Mouse (Mus musculus): Measurements from ENCODE around the gene Iqch. TPM values are rescaled to one million over a fixed set of nuclear protein-coding genes. Genes with fewer than 3 reads are reported as not detected.
A peak's percentile ranks its signal among the peaks of the same experiment; 100 is the strongest.
"Not testable (repeated sequence)": the region's sequence is repeated elsewhere in the genome, so short reads cannot be mapped to it uniquely, and the experiment has no call there.

Gene Iqch
- polyA plus RNA-seq, 1 experiment from 2014 or later = not detected

DNA sequence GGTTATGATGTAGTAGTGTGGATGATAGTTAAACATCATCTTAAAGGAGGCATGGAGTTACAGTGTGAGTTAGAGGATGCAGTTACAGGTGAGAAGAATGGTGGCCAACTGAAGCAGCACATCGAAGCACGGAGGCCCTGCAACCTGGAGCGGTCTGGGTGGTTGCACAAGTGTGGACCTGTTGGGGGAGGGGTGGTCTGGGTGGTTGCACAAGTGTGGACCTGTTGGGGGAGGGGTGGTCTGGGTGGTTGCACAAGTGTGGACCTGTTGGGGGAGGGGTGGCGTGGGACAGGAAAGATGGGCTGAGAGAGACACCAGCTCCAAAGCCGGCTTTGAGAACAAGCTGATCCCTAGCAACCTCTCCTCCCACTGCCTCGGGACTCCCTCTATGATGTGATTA lies 51.6 kb downstream of the Iqch start:
- H3K27me3 ChIP-seq (ENCODE audit: insufficient read depth, low read length); H3K9me3 ChIP-seq (ENCODE audit: low read length); ATAC-seq (ENCODE audit: low FRiP score, low TSS enrichment): not testable (repeated sequence)

DNA sequence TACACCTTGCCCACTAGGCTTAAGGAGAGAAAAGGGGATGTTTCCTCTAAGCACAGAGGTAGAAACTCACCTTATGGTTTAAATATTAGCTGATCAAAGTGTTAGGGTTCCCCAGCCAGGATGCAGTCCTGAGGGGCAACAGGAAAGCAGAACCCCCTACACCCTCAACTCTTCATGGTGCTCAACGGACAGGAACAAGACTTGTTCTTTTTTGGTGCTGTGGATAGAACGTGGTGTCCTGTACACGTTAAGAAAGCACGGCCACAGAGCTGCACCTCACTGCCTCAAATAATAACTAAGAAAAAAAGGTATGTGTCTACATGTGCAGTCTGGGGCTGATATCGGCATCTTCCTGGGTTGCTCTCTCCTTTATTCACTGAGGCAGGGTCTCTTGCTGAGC lies 53.3 kb downstream of the Iqch start:
- H3K9me3 ChIP-seq (ENCODE audit: low read length) = no peaks in the 10 kb centered on the region
- H3K27ac ChIP-seq (ENCODE audit: low read length) = no peak overlapping the region
- no peak overlapping the region for H3K9ac ChIP-seq (replicated peaks; ENCODE audit: low read length)
- H3K4me1 ChIP-seq (ENCODE audit: insufficient read depth, low read length) = no peaks in the 10 kb centered on the region
- no peak for ATAC-seq (ENCODE audit: low FRiP score, low TSS enrichment)
- 74% methylated on average over 5 of the region's 5 CpGs for WGBS
- H3K36me3 ChIP-seq (ENCODE audit: insufficient read depth, low read length) = no peaks in the 10 kb centered on the region
- H3K27me3 ChIP-seq (ENCODE audit: insufficient read depth, low read length) = no peaks in the 10 kb centered on the region
- H3K4me2 ChIP-seq (replicated peaks; ENCODE audit: low read depth, low read length) = no peak overlapping the region
- H3K4me3 ChIP-seq (ENCODE audit: low read length) = no peak overlapping the region

More for the DNA sequence above, 51.6 kb downstream of the Iqch start:
- H3K9ac ChIP-seq (replicated peaks; ENCODE audit: low read length); H3K4me2 ChIP-seq (replicated peaks; ENCODE audit: low read depth, low read length); H3K27ac ChIP-seq (ENCODE audit: low read length); H3K4me1 ChIP-seq (ENCODE audit: insufficient read depth, low read length); H3K36me3 ChIP-seq (ENCODE audit: insufficient read depth, low read length); H3K4me3 ChIP-seq (ENCODE audit: low read length): not testable (repeated sequence)
- whole genome bisulfite sequencing = 79% methylated on average over 6 of the region's 6 CpGs

DNA sequence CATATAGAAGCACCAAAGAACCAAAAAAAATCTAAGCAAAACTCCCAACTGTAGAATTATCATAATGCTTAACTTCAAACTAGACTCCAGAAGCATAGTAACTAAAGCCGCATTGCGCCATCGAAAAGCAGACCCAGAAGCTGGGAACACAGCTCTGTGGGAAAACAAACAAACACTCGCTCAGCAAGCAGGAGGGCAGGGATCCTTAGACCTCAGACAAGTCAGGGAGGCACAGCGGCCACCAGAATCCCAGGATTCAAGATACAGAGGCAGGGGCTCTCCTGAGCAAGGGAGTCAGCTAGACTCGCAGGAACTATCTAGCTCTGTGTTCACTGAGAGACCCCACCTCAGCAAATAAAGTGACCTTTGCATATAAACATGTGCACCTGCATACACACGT lies 60.4 kb downstream of the Iqch start:
- Histone ChIP-seq H3K9me3 (ENCODE audit: low read length) (no peaks in the 10 kb centered on the region), H3K4me1 (ENCODE audit: insufficient read depth, low read length) (no peaks in the 10 kb centered on the region), H3K36me3 (ENCODE audit: insufficient read depth, low read length) (no peaks in the 10 kb centered on the region), H3K4me2 (replicated peaks; ENCODE audit: low read depth, low read length) (no peak overlapping the region), H3K9ac (replicated peaks; ENCODE audit: low read length) (no peak overlapping the region), H3K27me3 (ENCODE audit: insufficient read depth, low read length) (no peaks in the 10 kb centered on the region), H3K27ac (ENCODE audit: low read length) (no peak overlapping the region), H3K4me3 (ENCODE audit: low read length) (no peak overlapping the region)
- ATAC-seq (ENCODE audit: low FRiP score, low TSS enrichment) = no peak
- WGBS = 63% methylated on average over 7 of the region's 7 CpGs

DNA sequence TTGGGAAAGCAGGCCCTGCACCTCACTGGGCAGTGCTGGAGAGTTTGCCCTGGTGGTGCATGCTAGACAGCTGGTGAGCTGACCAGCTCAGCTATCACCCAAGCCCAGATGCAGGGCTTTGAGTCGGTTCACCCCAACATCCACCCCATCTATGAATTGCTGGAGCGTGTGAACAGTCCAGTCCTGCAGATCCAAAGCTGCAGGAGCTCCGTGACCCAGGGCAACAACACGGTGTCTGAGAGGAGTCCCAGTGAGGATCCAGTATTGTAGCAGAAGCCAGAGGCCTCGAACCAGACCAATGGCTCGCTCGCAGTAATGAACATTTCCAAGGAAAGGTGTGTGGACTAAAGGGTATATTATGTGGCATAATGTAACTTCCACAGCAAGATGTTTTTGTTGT lies 61.0 kb downstream of the Iqch start:
- H3K36me3 ChIP-seq (ENCODE audit: insufficient read depth, low read length) = no peaks in the 10 kb centered on the region
- no peak overlapping the region for H3K4me2 ChIP-seq (replicated peaks; ENCODE audit: low read depth, low read length)
- H3K9ac ChIP-seq (replicated peaks; ENCODE audit: low read length) = no peak overlapping the region
- H3K27me3 ChIP-seq (ENCODE audit: insufficient read depth, low read length) = no peaks in the 10 kb centered on the region
- WGBS = 79% methylated on average over 7 of the region's 7 CpGs
- H3K4me3 ChIP-seq (ENCODE audit: low read length) = no peak overlapping the region
- no peaks in the 10 kb centered on the region for H3K4me1 ChIP-seq (ENCODE audit: insufficient read depth, low read length)
- no peak for ATAC-seq (ENCODE audit: low FRiP score, low TSS enrichment)
- H3K27ac ChIP-seq (ENCODE audit: low read length) = no peak overlapping the region
- no peaks in the 10 kb centered on the region for H3K9me3 ChIP-seq (ENCODE audit: low read length)

DNA sequence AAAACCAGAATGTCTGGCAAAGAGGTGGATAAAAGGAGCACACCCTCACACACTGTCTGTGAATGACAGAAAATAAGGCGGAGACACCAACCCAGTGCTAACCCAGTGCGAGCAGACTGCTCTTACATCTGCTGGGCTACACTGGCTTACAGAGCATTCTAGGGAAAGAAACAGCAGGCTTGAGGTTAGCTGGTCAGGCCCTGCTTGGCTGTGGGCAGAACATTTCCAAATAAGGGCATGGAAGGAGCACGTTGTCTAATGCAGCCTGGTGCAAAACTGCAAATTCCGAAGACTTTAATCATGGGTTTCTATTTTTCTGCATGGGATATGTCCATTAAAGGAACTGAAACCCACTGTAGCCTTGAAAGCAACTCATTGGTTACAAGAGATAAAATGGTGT lies 64.8 kb downstream of the Iqch start:
- Histone ChIP-seq H3K27me3 (ENCODE audit: insufficient read depth, low read length) (no peaks in the 10 kb centered on the region), H3K4me2 (replicated peaks; ENCODE audit: low read depth, low read length) (no peak overlapping the region), H3K36me3 (ENCODE audit: insufficient read depth, low read length) (no peaks in the 10 kb centered on the region), H3K27ac (ENCODE audit: low read length) (no peak overlapping the region), H3K4me1 (ENCODE audit: insufficient read depth, low read length) (peaks cover 14% of the 10 kb centered on the region), H3K9ac (replicated peaks; ENCODE audit: low read length) (no peak overlapping the region), H3K9me3 (ENCODE audit: low read length) (no peaks in the 10 kb centered on the region), H3K4me3 (ENCODE audit: low read length) (no peak overlapping the region)
- WGBS = 81% methylated on average over 4 of the region's 4 CpGs
- ATAC-seq (ENCODE audit: low FRiP score, low TSS enrichment) = no peak

DNA sequence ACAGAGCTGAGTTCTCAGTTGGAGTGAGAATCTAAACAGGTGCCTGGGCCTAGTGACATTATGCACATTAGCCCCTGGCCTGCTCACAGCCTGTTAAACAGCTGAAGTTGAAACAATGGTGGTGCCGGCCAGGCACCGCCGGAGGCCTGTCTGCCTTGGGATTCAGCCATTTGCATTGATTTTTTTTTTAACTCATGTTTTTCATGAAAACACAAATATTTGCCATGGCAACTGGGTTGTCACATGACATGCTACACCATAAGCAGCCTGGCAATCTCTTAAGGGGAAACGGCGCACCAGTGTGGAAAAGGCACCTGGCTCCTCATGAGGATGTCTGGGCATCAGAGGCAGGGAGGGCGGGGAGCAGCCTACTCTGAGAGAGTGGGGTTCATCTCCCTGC lies 67.3 kb downstream of the Iqch start:
- Histone ChIP-seq H3K4me3 (ENCODE audit: low read length) (no peak overlapping the region), H3K9ac (replicated peaks; ENCODE audit: low read length) (no peak overlapping the region), H3K4me2 (replicated peaks; ENCODE audit: low read depth, low read length) (no peak overlapping the region), H3K27ac (ENCODE audit: low read length) (no peak overlapping the region), H3K36me3 (ENCODE audit: insufficient read depth, low read length) (no peaks in the 10 kb centered on the region), H3K4me1 (ENCODE audit: insufficient read depth, low read length) (peaks cover 14% of the 10 kb centered on the region), H3K9me3 (ENCODE audit: low read length) (no peaks in the 10 kb centered on the region), H3K27me3 (ENCODE audit: insufficient read depth, low read length) (no peaks in the 10 kb centered on the region)
- WGBS = 70% methylated on average over 6 of the region's 6 CpGs
- ATAC-seq (ENCODE audit: low FRiP score, low TSS enrichment) = no peak

DNA sequence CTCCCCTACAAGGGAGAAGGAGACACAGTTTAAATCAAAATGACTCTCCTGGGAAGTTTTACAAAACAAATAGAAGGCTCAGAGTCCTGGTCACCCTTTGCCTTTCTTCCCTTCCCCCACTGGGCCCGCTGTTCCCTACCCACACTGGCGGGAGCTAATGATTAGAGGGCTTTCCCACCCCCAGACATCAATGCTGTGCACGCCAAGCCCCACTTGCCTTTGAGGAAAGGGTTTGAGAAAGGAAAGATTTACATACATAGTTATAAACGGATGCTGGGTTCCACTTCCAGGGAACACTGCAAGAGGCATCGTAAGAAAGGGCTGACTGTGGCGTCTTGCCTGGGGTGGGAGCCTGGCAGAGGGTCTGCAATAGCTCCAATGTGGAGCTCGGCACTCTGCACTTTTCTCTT lies 67.9 kb downstream of the Iqch start:
- 14% methylated on average over 7 of the region's 7 CpGs for WGBS
- Histone ChIP-seq H3K4me2 (replicated peaks; ENCODE audit: low read depth, low read length) (no peak overlapping the region), H3K36me3 (ENCODE audit: insufficient read depth, low read length) (no peaks in the 10 kb centered on the region), H3K9ac (replicated peaks; ENCODE audit: low read length) (peak overlapping the region; percentile 24; the same call in 1 of the 2 replicates), H3K9me3 (ENCODE audit: low read length) (no peaks in the 10 kb centered on the region), H3K4me1 (ENCODE audit: insufficient read depth, low read length) (peaks cover 14% of the 10 kb centered on the region), H3K27ac (ENCODE audit: low read length) (peak overlapping the region; percentile 12; the same call in 1 of the 2 replicates), H3K27me3 (ENCODE audit: insufficient read depth, low read length) (no peaks in the 10 kb centered on the region), H3K4me3 (ENCODE audit: low read length) (no peak overlapping the region)
- ATAC-seq (ENCODE audit: low FRiP score, low TSS enrichment) = no peak

DNA sequence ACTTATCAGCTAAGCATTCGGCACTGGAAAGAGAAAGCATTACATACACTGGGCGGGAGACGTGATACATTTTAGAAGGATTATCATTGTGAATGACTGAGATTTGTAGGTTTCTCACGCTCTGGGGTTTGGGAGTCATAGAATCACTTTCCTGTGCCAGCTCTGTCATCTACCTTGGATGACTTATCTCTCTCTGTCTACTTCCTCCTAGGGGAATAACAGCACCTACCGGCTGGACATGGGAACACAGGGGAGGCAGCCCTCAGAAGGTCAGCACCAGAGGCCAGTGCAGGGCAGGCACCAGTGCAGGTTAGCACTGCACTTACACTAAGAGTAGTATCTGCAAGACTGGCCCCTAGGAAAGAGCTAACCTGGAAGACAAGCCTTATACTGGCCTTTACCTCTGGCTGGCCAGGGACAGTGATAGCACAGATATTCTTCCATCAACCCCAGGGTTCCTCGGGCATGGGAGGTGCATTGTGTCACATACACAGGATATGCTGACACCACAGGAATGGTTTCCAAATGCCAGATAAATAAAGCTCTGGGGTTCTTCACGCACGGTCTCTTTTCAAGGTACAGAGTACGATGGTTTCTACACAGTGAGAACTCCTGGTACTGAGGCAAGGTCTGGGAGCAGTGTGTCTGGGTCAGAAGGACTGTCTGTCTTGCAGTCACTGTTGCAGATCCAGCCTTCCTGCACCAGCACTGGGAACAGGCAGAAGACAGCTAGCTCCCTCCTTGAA lies 69.2 kb downstream of the Iqch start:
- Histone ChIP-seq H3K4me2 (replicated peaks; ENCODE audit: low read depth, low read length) (no peak overlapping the region), H3K4me1 (ENCODE audit: insufficient read depth, low read length) (peaks cover 14% of the 10 kb centered on the region), H3K9me3 (ENCODE audit: low read length) (no peaks in the 10 kb centered on the region), H3K4me3 (ENCODE audit: low read length) (no peak overlapping the region), H3K36me3 (ENCODE audit: insufficient read depth, low read length) (no peaks in the 10 kb centered on the region), H3K9ac (replicated peaks; ENCODE audit: low read length) (no peak overlapping the region), H3K27me3 (ENCODE audit: insufficient read depth, low read length) (no peaks in the 10 kb centered on the region), H3K27ac (ENCODE audit: low read length) (no peak overlapping the region)
- 0 out of 2 replicates have a peak, but pooled peaks have one; percentile 35 for ATAC-seq (ENCODE audit: low FRiP score, low TSS enrichment)
- 60% methylated on average over 9 of the region's 9 CpGs for WGBS

DNA sequence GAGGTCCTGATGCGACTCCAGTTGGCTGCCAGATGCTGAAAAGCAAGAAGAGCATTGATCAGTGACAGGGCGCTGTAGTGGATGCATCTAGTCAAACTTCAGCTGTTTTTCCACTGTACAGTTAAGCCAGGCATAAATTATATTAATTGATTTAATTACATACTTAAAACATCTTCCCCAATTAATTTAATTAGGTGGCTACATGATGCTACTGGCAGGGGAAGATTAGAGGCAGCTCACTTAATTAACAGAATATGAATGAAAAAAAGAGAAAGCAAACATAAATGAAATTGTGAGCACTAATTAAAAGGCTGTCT lies 78.4 kb downstream of the Iqch start:
- Histone ChIP-seq H3K27ac (ENCODE audit: low read length) (no peak overlapping the region), H3K4me3 (ENCODE audit: low read length) (no peak overlapping the region), H3K9me3 (ENCODE audit: low read length) (no peaks in the 10 kb centered on the region), H3K4me2 (replicated peaks; ENCODE audit: low read depth, low read length) (no peak overlapping the region), H3K9ac (replicated peaks; ENCODE audit: low read length) (no peak overlapping the region), H3K27me3 (ENCODE audit: insufficient read depth, low read length) (no peaks in the 10 kb centered on the region), H3K4me1 (ENCODE audit: insufficient read depth, low read length) (no peaks in the 10 kb centered on the region), H3K36me3 (ENCODE audit: insufficient read depth, low read length) (no peaks in the 10 kb centered on the region)
- no peak for ATAC-seq (ENCODE audit: low FRiP score, low TSS enrichment)
- WGBS = 73% methylated on average over 2 of the region's 2 CpGs

DNA sequence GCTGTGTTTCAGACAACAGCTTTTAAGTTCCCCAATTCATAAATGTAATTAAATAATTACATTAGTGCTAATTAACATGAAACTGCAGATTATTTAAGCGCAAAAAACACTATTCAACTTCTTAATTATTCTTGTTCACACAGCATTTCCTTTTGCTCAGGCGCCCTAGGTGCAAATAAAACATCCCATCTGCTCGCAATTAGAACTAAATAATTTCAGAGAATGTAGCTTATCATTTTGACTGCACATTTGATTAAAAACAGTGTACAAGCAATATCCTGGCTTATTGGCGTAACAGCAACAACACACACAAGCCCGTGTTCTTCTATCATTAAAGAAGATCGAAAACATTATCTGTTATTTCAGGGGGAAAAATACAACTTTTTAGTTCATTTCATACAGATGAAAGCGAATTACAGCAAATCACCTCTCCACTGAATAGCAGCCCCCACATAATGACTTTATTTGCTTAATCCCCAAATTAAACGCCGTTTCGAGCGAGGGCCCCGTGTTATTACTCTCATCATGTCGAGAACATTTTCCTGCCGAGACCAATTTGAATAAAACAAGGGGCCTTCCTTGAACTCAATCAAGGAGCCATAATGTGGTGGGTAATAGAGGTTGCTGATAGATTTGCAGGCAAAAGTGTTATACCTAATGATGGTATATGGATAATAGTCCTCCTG lies 78.9 kb downstream of the Iqch start:
- Histone ChIP-seq H3K4me3 (ENCODE audit: low read length) (no peak overlapping the region), H3K4me2 (replicated peaks; ENCODE audit: low read depth, low read length) (no peak overlapping the region), H3K27ac (ENCODE audit: low read length) (no peak overlapping the region), H3K36me3 (ENCODE audit: insufficient read depth, low read length) (no peaks in the 10 kb centered on the region), H3K9me3 (ENCODE audit: low read length) (no peaks in the 10 kb centered on the region), H3K9ac (replicated peaks; ENCODE audit: low read length) (no peak overlapping the region), H3K27me3 (ENCODE audit: insufficient read depth, low read length) (no peaks in the 10 kb centered on the region), H3K4me1 (ENCODE audit: insufficient read depth, low read length) (no peaks in the 10 kb centered on the region)
- ATAC-seq (ENCODE audit: low FRiP score, low TSS enrichment) = no peak
- WGBS = 81% methylated on average over 14 of the region's 14 CpGs

Measured in kidney, embryonic 16.5 days (tissue).